Mouse (Mus musculus): ENCODE measurements at regions not wholly inside any gene's neighbourhood (a gene's known extent, or its start where the extent isn't known, plus 50 kb on each side); places are given as distances from the start of the nearest gene placed in this dataset.

DNA sequence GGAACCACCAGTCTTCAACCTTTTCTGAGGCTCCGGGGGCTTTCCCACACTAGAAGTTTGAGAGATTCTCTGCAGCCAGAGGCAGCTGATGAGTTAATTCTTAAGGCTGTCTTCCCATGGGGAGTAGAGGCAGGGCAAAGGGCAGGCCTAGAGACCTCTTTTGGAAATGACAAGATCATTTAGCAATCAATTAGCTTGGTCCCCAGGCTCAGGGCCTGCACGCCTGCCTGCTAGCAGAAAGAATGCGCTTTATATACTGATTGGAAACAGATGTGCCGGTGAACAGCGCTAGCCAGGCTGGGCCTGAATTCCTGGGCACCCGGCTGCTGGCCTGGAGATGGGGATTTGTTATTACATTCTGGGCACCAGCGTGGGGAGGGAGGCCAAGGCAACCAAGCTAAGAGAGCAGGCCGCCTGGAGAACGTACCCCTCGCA, 156.2 kb downstream of the Utp6 start:
- no peak for DNase-seq
- TF ChIP-seq CTCF (IDR thresholded peaks at IDR 0.05; ENCODE audit: insufficient read depth, low read length) (no peak), POLR2A (IDR thresholded peaks at IDR 0.05; ENCODE audit: borderline replicate concordance, extremely low read depth, low read depth, low read length) (no peak)
- 78% methylated on average over 10 of the region's 10 CpGs for WGBS
- H3K4me1 ChIP-seq (ENCODE audit: control insufficient read depth, insufficient read depth, low read length): peaks cover 5% of the 10 kb centered on the region
- H3K4me3 ChIP-seq (replicated peaks; ENCODE audit: extremely low read depth, low read depth, low read length): no peak overlapping the region

DNA sequence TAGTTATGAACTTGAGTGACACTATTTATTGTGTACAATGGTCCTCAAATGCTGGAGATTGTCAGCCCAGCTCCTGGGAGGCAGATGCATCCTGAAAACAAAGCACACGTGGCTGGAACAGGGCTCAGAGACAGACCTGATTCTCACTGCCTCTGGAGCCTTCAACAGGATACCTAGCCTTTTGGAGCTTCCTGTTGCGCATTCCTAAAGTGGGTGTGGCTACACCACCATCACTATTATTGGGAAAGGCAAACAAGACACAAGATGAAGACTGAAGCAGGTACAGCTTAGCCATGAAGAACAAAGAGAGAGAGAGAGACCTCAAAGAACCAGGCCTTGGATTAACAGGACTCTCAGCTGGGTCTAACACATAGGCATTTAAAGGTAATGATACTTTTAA, 158.2 kb downstream of the Utp6 start:
- Histone ChIP-seq H3K4me3 (replicated peaks; ENCODE audit: extremely low read depth, low read depth, low read length) (no peak overlapping the region), H3K4me1 (ENCODE audit: control insufficient read depth, insufficient read depth, low read length) (peaks cover 5% of the 10 kb centered on the region)
- WGBS: 59% methylated on average over 2 of the region's 2 CpGs
- TF ChIP-seq CTCF (IDR thresholded peaks at IDR 0.05; ENCODE audit: insufficient read depth, low read length) (no peak), POLR2A (IDR thresholded peaks at IDR 0.05; ENCODE audit: borderline replicate concordance, extremely low read depth, low read depth, low read length) (no peak)
- DNase-seq: no peak

DNA sequence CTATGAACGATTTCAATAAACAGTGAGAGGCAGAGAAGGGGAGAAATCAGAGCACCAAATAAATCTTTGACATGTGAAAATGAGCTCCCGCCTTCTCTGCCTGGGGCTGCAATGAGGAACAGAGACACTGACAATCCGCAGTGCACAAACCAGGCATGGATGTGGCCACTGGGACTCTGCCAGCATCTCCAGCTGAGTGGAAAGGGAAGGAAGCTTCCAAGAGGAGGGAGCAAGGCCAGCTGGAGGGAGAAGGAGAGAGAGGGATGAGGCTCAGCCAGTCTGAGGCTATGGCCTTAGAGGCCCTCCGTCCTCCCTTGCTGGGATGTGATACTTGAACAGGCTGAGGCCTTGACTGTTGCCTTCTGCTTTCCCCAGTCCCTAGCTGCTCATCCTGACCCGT, 159.2 kb downstream of the Utp6 start:
- TF ChIP-seq POLR2A (IDR thresholded peaks at IDR 0.05; ENCODE audit: borderline replicate concordance, extremely low read depth, low read depth, low read length): no peak
- no peak for TF ChIP-seq CTCF (IDR thresholded peaks at IDR 0.05; ENCODE audit: insufficient read depth, low read length)
- WGBS: 50% methylated on average over 5 of the region's 5 CpGs
- no peak for DNase-seq
- Histone ChIP-seq H3K4me3 (replicated peaks; ENCODE audit: extremely low read depth, low read depth, low read length) (no peak overlapping the region), H3K4me1 (ENCODE audit: control insufficient read depth, insufficient read depth, low read length) (peaks cover 5% of the 10 kb centered on the region)

DNA sequence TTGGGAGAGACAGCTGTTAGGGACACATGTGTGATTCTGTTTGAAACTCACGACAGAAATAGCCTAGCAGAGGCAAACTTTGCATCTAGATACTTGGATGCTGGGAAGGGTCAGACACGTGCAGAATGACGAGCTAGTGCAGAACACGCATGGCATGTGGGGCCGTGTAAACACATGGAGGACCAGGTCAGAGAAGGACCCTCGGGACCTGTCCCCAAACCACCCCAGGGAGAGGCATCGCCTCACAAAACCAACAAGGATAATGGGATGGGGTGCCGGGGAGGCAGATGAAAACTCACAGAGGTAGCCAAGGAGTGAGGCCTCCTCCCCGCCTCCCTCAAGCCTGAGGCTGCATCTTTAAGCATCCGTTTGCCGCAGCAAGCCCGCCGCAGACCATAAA, 159.6 kb downstream of the Utp6 start:
- TF ChIP-seq POLR2A (IDR thresholded peaks at IDR 0.05; ENCODE audit: borderline replicate concordance, extremely low read depth, low read depth, low read length) (no peak), CTCF (IDR thresholded peaks at IDR 0.05; ENCODE audit: insufficient read depth, low read length) (no peak)
- no peak overlapping the region for H3K4me3 ChIP-seq (replicated peaks; ENCODE audit: extremely low read depth, low read depth, low read length)
- peaks cover 5% of the 10 kb centered on the region for H3K4me1 ChIP-seq (ENCODE audit: control insufficient read depth, insufficient read depth, low read length)
- no peak for DNase-seq
- 68% methylated on average over 13 of the region's 13 CpGs for WGBS

DNA sequence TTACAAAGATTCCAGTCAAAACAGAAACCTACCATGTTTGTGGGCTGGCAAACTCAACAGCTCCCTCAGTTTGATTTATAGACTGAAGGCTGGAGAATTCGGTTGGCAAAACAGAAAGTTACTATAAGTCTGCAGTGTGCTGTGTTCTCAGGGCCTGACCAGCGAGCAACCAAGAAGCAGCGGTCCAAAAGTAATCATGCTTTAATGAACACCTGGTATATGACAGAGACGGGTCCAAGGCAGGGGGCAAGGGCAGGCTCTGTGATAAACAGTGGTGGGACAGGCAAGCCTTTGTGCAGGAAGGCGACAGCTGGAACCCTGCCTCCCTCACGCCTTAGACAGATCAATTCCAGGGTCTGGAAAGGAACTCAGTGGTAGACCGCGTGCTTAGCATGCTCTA, 161.9 kb downstream of the Utp6 start:
- 58% methylated on average over 8 of the region's 8 CpGs for WGBS
- no peak for DNase-seq
- Histone ChIP-seq H3K4me1 (ENCODE audit: control insufficient read depth, insufficient read depth, low read length) (no peaks in the 10 kb centered on the region; the same call in 1 of the 2 replicates), H3K4me3 (replicated peaks; ENCODE audit: extremely low read depth, low read depth, low read length) (no peak overlapping the region)
- TF ChIP-seq POLR2A (IDR thresholded peaks at IDR 0.05; ENCODE audit: borderline replicate concordance, extremely low read depth, low read depth, low read length) (no peak), CTCF (IDR thresholded peaks at IDR 0.05; ENCODE audit: insufficient read depth, low read length) (no peak)

DNA sequence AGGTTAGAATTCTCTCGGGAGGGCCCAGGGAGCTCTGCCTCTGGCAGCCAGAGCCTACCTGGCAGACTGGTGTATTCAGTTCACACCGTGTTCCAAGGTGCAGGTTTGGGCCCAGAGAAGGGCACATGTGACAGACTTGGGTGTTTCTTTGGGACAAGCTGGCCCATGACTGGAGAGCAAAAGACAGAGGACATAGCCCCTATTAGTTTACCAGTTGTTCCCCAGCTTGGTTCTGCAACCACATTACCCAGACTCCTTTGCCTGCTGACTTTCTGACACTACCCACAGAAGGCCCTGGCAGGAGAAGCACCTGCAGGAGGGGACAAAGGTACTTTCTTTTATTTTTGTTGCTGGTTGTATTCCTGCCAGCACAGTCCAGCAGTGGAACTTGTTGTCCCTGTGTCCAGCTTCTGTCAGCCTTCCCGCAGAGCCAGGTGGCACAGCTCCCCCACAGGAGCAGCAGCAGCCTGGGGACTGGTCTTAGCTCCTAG, 173.9 kb downstream of the Utp6 start:
- H3K4me1 ChIP-seq (ENCODE audit: control insufficient read depth, insufficient read depth, low read length): peaks cover 12% of the 10 kb centered on the region
- WGBS: 86% methylated on average over 3 of the region's 3 CpGs
- no peak for DNase-seq
- no peak overlapping the region for H3K4me3 ChIP-seq (replicated peaks; ENCODE audit: extremely low read depth, low read depth, low read length)
- TF ChIP-seq POLR2A (IDR thresholded peaks at IDR 0.05; ENCODE audit: borderline replicate concordance, extremely low read depth, low read depth, low read length): no peak
- TF ChIP-seq CTCF (IDR thresholded peaks at IDR 0.05; ENCODE audit: insufficient read depth, low read length): no peak

DNA sequence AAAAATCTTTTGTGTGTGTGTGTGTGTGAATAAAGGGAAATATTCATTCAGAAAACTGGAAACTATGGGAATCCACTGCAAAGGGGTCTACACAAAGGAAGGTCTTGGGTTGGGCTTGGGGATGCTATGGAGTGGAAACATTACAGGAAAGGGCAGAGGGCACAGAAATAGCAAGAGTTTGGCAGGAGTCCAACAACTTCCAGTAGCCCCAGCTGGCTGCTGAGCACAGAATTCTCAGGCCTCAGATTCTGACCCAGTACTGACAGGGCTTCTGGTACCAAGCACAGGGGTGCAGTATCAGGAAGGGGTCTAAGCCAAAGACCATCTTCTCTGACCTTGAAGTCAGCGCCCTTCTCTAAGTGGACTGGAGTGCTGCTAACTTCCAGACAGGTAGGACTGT, 174.4 kb downstream of the Utp6 start:
- WGBS: 84% methylated on average over 1 of the region's 1 CpGs
- TF ChIP-seq CTCF (IDR thresholded peaks at IDR 0.05; ENCODE audit: insufficient read depth, low read length) (no peak), POLR2A (IDR thresholded peaks at IDR 0.05; ENCODE audit: borderline replicate concordance, extremely low read depth, low read depth, low read length) (no peak)
- H3K4me3 ChIP-seq (replicated peaks; ENCODE audit: extremely low read depth, low read depth, low read length): no peak overlapping the region
- peaks cover 12% of the 10 kb centered on the region for H3K4me1 ChIP-seq (ENCODE audit: control insufficient read depth, insufficient read depth, low read length)
- DNase-seq: no peak

DNA sequence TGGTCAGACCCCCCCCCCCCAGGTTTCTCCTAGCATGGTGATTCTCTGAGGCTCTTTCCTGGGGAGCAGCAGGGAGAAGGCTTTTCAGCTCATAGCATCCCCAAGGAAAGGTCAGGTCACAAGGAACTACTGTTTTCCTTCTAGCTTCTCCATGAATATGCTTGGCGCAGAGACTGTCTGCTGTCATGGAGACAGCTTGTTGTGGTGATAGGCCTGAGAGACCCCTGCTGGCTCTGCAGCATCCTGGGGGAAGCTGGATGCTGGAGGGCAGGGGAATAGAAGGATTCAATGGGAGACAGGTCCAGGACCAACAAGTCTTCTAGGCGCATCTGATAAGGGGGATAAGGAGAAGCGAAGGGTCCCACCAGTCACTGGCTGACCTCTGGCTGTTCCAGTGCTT, 178.1 kb downstream of the Utp6 start:
- H3K4me3 ChIP-seq (replicated peaks; ENCODE audit: extremely low read depth, low read depth, low read length): no peak overlapping the region
- no peak for TF ChIP-seq POLR2A (IDR thresholded peaks at IDR 0.05; ENCODE audit: borderline replicate concordance, extremely low read depth, low read depth, low read length)
- no peak for DNase-seq
- WGBS: 89% methylated on average over 3 of the region's 3 CpGs
- 0 out of 2 replicates have a peak, but pooled peaks cover 3% of the 10 kb centered on the region for H3K4me1 ChIP-seq (ENCODE audit: control insufficient read depth, insufficient read depth, low read length)

DNA sequence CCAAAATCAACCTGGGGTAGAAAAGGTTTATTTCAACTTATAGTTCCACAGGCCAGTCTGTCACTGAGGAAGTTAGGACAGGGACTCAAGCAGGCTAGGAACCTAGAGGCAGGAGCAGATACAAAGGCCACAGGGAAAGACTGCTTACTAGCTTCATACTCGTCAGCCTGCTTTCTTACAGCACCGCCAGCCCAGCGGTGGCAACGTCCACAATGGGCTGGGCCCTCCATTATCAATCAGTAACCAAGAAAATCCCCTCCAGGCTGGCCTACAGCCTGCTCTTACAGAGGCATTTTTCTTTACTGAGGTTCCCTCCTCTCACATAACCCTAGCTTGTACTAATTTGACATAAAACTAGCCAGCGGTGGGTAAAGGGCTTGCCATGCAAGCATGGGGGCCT, 180.2 kb downstream of the Utp6 start:
- H3K4me3 ChIP-seq (replicated peaks; ENCODE audit: extremely low read depth, low read depth, low read length): no peak overlapping the region
- peaks cover 10% of the 10 kb centered on the region for H3K4me1 ChIP-seq (ENCODE audit: control insufficient read depth, insufficient read depth, low read length)
- no peak for TF ChIP-seq CTCF (IDR thresholded peaks at IDR 0.05; ENCODE audit: insufficient read depth, low read length)
- no peak for TF ChIP-seq POLR2A (IDR thresholded peaks at IDR 0.05; ENCODE audit: borderline replicate concordance, extremely low read depth, low read depth, low read length)
- DNase-seq: no peak
- WGBS: 85% methylated on average over 5 of the region's 5 CpGs

DNA sequence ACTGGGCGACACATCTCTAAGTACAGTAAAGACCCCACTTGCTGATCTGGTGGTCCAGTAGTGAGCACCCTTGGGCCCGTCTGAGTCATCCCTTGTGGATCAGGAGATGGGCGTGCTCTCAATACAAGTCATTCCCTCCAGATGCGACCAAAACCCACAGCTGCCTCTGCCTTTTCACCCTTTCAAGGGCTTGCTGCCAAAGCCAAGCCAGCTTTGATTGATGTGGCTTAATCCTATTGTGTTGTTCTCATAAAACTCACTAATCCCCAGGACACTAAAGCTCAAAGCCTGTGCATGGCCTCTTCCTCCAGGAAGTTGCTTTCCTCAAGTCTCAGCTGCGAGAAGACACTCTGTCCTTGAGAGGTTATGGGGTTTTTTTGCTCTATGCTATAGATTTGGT, 182.4 kb downstream of the Utp6 start:
- Histone ChIP-seq H3K4me1 (ENCODE audit: control insufficient read depth, insufficient read depth, low read length) (peaks cover 10% of the 10 kb centered on the region), H3K4me3 (replicated peaks; ENCODE audit: extremely low read depth, low read depth, low read length) (no peak overlapping the region)
- TF ChIP-seq CTCF (IDR thresholded peaks at IDR 0.05; ENCODE audit: insufficient read depth, low read length) (no peak), POLR2A (IDR thresholded peaks at IDR 0.05; ENCODE audit: borderline replicate concordance, extremely low read depth, low read depth, low read length) (no peak)
- DNase-seq: no peak
- WGBS: 65% methylated on average over 5 of the region's 5 CpGs
